Mouse (Mus musculus): ENCODE data around the gene Ankrd52. TPM values are rescaled to one million over a fixed set of nuclear protein-coding genes. Genes with fewer than 3 reads are reported as not detected.

Gene Ankrd52
- polyA plus RNA-seq, 1 experiment from 2014 or later = 16.5 TPM

DNA sequence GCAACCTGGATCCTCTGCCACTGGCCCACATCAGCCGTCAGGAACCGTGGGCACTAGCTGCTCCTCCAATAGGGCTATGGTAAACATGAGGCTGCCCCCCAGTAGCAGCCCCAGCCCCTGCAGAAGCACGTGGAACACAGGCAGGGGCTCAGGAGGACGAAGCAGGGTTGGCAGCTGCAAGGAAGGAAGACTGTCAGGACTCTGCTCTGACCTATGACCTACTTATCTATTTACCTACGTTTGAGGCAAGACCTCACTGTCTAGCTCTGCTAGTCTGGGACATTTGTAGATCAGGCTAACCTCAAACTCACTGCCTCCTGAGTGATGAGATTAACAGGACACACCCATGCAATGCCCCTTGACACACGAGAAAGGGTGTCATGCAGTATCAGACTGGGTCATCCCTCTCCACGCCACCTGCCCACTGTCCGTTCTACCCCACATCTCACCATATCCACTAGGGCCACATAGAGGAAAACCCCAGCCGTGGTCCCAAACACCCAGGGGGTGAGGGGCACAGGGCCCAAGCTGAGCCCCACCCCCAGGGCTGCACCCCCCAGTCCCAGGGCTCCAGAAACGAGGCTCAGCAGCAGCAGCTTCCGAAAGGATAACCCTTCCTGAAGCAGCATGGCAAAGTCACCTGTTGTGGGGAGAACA lies 19.2 kb downstream of the Ankrd52 start:
- H3K36me3 ChIP-seq = peaks cover 71% of the 10 kb centered on the region
- WGBS = 71% methylated on average over 11 of the region's 11 CpGs

DNA sequence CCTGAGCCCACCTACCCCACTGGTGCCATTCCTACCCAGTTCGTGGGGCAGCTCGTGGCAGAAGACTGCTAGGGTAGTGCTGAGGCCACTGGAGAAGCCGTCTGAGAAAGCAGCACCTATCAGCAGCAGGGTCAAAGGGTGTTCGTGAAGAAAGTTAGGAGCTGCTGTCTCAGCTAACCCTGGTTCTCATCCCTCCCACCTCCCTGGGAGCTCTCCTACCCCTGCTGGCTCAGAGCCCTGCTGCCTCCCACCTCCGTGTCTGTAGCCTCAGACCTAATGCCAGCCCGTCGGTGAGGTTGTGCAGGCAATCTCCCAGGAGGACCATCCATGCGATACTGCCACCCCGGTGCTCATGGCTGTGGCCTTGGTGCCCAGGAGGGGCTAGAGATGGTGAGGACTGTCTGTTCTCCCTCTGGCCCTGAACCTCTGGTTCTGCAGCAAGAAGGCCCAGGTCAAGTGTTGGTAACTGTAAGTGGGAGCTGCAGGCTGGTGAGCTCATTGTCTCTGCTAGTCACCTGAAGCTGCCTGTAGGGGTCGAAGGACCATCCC lies 19.9 kb downstream of the Ankrd52 start:
- no peaks in the 10 kb centered on the region for H3K9me3 ChIP-seq (replicated peaks)
- H3K27ac ChIP-seq = no peak overlapping the region
- peaks cover 71% of the 10 kb centered on the region for H3K36me3 ChIP-seq
- H3K27me3 ChIP-seq (ENCODE audit: low read depth, poor library complexity, severe bottlenecking) = no peaks in the 10 kb centered on the region
- WGBS = 71% methylated on average over 10 of the region's 10 CpGs
- no peak overlapping the region for H3K4me3 ChIP-seq
- no peak for DNase-seq (ENCODE audit: low spot score)
- peaks cover 38% of the 10 kb centered on the region for H3K4me1 ChIP-seq

More for the DNA sequence above, 19.2 kb downstream of the Ankrd52 start:
- Histone ChIP-seq H3K4me3 (no peak overlapping the region), H3K27me3 (ENCODE audit: low read depth, poor library complexity, severe bottlenecking) (no peaks in the 10 kb centered on the region), H3K9me3 (replicated peaks) (no peaks in the 10 kb centered on the region), H3K4me1 (peaks cover 35% of the 10 kb centered on the region), H3K27ac (no peak overlapping the region)
- no peak for DNase-seq (ENCODE audit: low spot score)

DNA sequence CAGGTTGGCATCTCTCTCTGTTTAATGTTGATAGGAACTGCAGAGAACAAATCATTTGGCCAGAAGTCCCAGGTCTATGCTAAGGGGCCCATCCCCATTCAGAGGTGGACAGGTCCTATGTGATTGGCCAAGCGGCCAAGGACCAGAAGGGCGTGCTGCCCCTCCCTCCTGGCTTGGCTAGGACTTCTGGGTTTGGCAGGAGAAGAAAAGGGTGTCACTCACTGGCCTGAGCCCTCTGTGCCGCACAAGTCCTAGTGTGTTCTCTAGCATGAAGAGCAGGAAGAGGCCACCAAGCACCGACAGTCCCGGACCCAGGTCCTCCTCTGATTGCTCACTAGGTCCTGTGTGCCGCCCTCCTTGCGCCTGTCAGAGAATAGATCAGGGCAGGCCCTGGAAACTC lies 20.6 kb downstream of the Ankrd52 start:
- peaks cover 38% of the 10 kb centered on the region for H3K4me1 ChIP-seq
- H3K4me3 ChIP-seq = 0 out of 2 replicates have a peak overlapping the region, but pooled peaks have one; percentile 18
- DNase-seq (ENCODE audit: low spot score) = no peak
- no peak overlapping the region for H3K27ac ChIP-seq
- H3K27me3 ChIP-seq (ENCODE audit: low read depth, poor library complexity, severe bottlenecking) = no peaks in the 10 kb centered on the region
- 62% methylated on average over 7 of the region's 7 CpGs for WGBS
- no peaks in the 10 kb centered on the region for H3K9me3 ChIP-seq (replicated peaks)
- H3K36me3 ChIP-seq = peaks cover 65% of the 10 kb centered on the region

DNA sequence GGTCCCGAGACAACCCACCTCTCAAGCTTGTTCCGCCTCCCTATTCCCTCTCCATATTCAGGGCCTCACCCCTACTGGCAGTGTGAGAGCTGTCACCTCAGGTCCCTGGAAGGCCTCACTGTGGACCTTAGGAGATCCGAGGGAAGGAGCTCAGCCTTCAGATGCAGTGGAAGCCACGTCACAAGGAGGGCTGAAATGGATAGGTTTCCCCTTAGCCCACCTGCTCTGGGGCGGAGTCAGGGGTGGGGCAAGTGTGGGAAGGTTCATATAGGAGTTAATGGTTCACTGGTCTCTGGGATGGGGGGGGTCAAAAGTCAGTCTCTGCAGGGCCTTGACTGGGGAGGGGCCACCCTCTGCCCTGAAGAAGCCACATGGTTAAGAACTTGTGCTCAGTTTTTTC lies 23.4 kb downstream of the Ankrd52 start:
- Histone ChIP-seq H3K9me3 (replicated peaks) (no peaks in the 10 kb centered on the region), H3K27ac (no peak overlapping the region), H3K27me3 (ENCODE audit: low read depth, poor library complexity, severe bottlenecking) (no peaks in the 10 kb centered on the region), H3K36me3 (peaks cover 44% of the 10 kb centered on the region), H3K4me3 (no peak overlapping the region), H3K4me1 (peaks cover 24% of the 10 kb centered on the region)
- WGBS = 23% methylated on average over 5 of the region's 5 CpGs
- DNase-seq (ENCODE audit: low spot score) = no peak

DNA sequence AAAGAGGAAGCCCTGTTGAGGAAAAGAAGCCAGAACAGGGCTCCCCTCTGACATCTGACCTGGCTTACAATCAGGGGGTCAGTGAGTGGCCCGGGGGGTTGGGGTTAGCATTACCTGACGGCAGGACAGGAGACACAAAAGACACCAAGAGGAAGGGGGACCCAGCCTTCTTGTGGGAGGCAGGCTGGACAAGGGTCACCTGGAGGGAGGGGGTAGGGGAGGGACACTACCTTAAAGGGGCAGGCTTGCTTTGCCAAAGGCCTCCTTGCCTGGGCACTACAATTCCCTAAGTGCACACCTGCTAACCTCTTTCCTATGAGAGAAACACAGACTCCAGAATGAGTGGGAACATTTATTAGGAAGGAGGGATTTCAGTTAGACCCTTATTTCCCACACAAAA lies 24.1 kb downstream of the Ankrd52 start, which contains the start of gene Slc39a5:
Gene Slc39a5 (minus strand): TSS at position 174 of the 400 bp plus-strand sequence.
- H3K9me3 ChIP-seq (replicated peaks) = no peaks in the 10 kb centered on the region
- DNase-seq (ENCODE audit: low spot score) = no peak
- no peak within 1 kb of the TSS for H3K4me3 ChIP-seq
- peaks cover 44% of the 10 kb centered on the region for H3K36me3 ChIP-seq
- 22% methylated on average over 2 of the region's 2 CpGs for WGBS
- H3K4me1 ChIP-seq = peaks cover 24% of the 10 kb centered on the region
- H3K27ac ChIP-seq = no peak within 1 kb of the TSS
- no peaks in the 10 kb centered on the region for H3K27me3 ChIP-seq (ENCODE audit: low read depth, poor library complexity, severe bottlenecking)

DNA sequence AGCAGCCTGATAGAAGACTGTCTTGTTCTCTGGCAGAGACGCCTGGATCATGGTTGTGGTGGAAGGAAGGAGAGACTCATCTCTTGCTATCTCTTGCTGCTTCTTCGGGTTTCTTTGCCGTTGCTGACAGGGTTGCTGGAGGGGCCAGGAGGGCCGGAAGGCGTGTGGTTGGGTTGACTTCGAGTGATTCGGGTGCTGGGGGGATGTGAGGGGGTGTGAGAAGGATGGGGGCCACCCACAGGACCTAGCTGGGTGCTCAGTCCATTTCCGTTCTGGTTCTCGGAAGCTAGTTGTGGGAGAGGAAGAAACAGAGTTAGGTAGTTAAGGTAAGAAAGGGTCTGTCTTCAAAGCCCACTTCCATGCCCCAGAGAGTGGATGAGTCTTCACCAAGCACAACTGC lies 24.7 kb downstream of the Ankrd52 start:
- Histone ChIP-seq H3K27me3 (ENCODE audit: low read depth, poor library complexity, severe bottlenecking) (no peaks in the 10 kb centered on the region), H3K4me3 (no peak overlapping the region), H3K4me1 (peaks cover 20% of the 10 kb centered on the region), H3K27ac (no peak overlapping the region), H3K9me3 (replicated peaks) (no peaks in the 10 kb centered on the region), H3K36me3 (peaks cover 44% of the 10 kb centered on the region)
- DNase-seq (ENCODE audit: low spot score) = no peak
- 81% methylated on average over 9 of the region's 9 CpGs for WGBS

DNA sequence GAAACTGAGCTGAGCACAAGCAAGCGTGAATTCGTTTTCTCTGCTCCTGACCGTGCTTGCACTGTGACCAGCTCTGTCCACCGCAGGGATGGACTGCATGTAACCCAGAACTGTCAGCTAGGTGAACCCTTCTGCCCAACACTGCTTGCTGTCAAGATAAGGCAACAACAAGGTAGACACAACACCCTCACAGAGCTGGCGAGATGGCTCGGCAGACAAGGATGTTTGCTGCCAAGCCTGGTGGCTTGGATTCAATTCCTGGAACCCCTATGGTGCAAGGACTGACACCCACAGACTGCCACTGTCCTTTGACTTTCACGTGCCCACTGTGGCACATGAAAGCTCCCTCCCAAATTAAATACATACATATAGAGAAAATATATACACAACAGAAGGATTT lies 27.0 kb downstream of the Ankrd52 start:
- WGBS = 92% methylated on average over 7 of the region's 7 CpGs

DNA sequence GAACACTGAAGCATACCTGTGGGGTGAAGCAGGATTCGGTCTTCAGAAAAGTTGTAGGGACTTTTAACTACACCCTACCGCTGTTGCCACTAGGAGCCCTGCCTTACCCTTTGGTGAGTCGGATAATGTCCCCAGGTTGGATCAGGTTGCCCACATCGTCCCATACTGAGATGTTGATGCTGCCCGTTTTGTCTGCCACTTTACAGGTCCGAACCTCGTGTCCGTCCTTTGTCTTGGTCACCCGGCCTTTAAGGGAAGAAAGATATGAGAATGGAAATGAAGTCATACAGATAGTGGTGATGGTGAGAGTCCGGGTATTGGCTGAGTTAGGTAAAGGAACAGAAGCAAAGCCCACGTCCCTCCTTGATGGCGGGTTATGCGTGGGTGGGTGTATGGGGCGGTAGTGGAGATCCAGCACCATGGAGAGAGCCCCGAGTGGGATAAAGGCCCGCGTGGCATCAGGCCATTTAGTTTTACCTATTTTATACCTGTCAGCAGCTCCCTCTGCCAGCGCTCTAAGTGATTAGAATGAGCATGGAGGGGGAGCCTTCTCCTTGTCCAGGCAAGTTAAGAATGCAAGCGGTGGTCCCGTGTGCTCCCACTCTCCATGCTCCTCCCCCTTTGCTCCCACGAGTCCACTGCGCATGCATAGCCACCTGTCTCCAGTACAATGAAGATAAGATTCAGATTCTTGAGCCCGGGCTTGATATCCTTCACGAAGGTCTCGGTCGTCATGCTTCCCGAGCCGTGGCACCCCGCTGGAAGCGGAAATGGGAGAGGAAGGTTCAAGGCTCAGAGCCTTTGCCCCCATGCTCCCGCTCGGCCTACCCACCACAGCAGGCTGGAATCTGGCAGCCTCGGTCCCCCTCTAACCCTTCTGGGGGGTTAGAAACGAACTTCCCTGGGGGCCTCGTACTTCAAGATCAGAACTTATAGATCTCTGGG lies 31.9 kb downstream of the Ankrd52 start:
- Histone ChIP-seq H3K4me3 (peak overlapping the region; percentile 80), H3K9me3 (replicated peaks) (no peaks in the 10 kb centered on the region), H3K4me1 (peaks cover 44% of the 10 kb centered on the region), H3K36me3 (peaks cover 43% of the 10 kb centered on the region), H3K27me3 (ENCODE audit: low read depth, poor library complexity, severe bottlenecking) (no peaks in the 10 kb centered on the region), H3K27ac (peak overlapping the region; percentile 94)
- WGBS = 22% methylated on average over 35 of the region's 35 CpGs
- DNase-seq (ENCODE audit: low spot score) = peak; percentile 66

More for the DNA sequence above, 27.0 kb downstream of the Ankrd52 start:
- no peak overlapping the region for H3K4me3 ChIP-seq
- peaks cover 27% of the 10 kb centered on the region for H3K4me1 ChIP-seq
- H3K27me3 ChIP-seq (ENCODE audit: low read depth, poor library complexity, severe bottlenecking) = no peaks in the 10 kb centered on the region
- H3K36me3 ChIP-seq = peaks cover 45% of the 10 kb centered on the region
- no peak for DNase-seq (ENCODE audit: low spot score)
- no peaks in the 10 kb centered on the region for H3K9me3 ChIP-seq (replicated peaks)
- no peak overlapping the region for H3K27ac ChIP-seq

DNA sequence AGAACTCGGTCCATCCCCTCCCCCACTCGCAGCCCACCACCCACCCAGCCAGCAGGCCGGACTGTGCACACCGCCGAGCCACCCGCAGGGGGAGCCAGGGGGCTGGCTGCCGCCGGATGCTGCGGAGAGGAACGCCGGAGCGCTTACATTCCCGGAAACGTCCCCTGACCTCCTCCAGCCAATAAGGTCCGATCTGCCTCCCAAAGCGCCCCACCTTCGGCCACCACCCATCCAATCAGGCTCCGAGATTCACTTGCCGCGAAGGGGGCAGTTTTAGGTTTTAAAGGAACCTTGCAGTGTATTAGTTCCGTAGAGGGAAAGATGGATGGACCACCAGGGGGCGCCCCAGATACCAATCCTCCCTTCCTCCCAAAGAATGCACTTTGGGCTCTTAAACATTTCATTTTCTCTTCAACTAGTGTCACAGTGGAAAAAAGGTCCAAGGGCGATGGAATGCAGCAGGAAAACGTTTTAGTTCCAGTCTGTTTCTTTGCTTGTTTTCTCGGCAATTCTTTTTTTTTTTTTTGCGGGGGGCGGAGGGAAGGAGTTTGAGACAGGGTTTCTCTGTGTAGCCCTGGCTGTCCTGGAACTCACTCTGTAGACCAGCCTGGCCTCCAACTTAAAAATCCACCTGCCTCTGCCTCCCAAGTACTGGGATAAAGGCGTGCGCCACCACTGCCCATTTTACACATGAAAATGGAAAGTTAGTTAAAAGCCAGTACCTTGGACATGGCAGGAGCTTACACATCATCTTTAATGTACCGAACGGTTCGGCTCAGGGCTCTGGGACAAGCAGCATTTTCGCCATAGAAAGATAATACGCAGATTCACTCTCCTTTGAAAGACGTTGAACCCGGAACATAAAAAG lies 33.0 kb downstream of the Ankrd52 start:
- DNase-seq (ENCODE audit: low spot score) = peak; percentile 97
- peaks cover 48% of the 10 kb centered on the region for H3K36me3 ChIP-seq

DNA sequence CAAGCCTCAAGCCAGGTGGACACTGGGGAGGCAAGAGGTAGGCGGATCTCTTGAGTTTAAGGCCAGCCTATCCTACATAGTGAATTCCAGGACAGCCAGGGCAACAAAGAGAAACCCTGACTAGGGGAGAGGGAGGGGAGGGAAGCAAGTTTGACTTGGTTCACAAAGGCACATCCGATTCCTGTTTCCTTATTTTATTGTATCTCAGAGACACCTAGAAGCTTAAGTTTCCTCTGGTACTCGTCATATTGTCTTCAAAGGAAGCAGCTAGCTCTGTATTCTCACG lies 33.6 kb downstream of the Ankrd52 start:
- Histone ChIP-seq H3K27me3 (ENCODE audit: low read depth, poor library complexity, severe bottlenecking) (no peaks in the 10 kb centered on the region), H3K36me3 (peaks cover 50% of the 10 kb centered on the region), H3K4me3 (peak overlapping the region; percentile 80), H3K9me3 (replicated peaks) (no peaks in the 10 kb centered on the region), H3K4me1 (peaks cover 44% of the 10 kb centered on the region), H3K27ac (peak overlapping the region; percentile 94)
- DNase-seq (ENCODE audit: low spot score) = no peak
- 27% methylated on average over 4 of the region's 4 CpGs for WGBS

More for the DNA sequence above, 33.0 kb downstream of the Ankrd52 start:
- H3K4me3 ChIP-seq = peak overlapping the region; percentile 80
- 7% methylated on average over 36 of the region's 36 CpGs for WGBS
- H3K4me1 ChIP-seq = peaks cover 44% of the 10 kb centered on the region
- H3K27me3 ChIP-seq (ENCODE audit: low read depth, poor library complexity, severe bottlenecking) = no peaks in the 10 kb centered on the region
- peak overlapping the region; percentile 94 for H3K27ac ChIP-seq
- H3K9me3 ChIP-seq (replicated peaks) = no peaks in the 10 kb centered on the region

DNA sequence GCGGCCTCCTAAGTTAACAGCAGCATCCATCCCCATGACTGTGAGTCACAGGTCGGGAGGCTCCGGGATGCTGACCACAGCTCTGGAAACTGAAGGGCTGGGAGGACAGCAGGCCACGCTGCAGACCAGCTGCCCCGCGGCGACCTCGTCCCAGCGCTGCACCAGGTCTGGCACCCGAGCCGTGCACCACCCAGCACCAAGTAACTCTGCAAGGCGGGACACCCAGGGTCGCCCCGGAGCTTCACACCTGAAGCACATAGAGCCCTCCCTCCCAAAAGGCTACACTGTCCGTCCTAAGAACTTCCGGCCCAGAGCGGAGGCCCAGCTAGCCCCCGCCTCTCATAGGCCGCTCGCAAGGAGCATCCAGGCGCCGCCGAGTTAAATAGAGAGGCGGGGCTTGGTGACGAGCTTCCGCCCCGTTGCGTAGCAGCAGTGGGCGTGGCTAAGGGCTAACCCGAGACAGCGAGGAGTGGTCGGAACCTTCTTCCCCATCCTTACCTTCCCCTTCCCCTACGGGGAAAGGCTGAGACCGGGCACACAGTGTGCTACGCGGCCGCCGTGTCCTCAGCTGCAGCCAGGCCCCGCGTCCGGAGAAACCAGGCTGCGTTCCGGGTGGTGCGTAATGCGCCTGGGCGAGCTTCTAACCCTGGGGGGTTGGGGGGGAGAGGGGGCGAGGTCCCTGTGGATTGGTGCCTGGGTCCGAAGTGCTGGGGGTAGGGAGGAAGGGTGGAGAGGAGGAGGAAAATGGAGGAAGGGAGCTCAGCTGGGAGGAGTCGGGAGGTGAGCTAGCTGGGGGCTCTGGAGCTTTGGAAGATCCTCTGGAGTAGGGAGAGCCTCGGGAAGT lies 34.5 kb downstream of the Ankrd52 start, which contains the start of the genes Nabp2 and Rnf41:
Gene Nabp2 (minus strand): TSS at position 282 of the 844 bp plus-strand sequence.
Gene Rnf41 (plus strand): TSS at position 447 of the 844 bp plus-strand sequence.
- under 1% methylated on average over 50 of the region's 50 CpGs for WGBS
- Histone ChIP-seq H3K27ac (peak within 1 kb of the TSS; percentile 94), H3K4me1 (peaks cover 44% of the 10 kb centered on the region), H3K9me3 (replicated peaks) (no peaks in the 10 kb centered on the region), H3K27me3 (ENCODE audit: low read depth, poor library complexity, severe bottlenecking) (no peaks in the 10 kb centered on the region), H3K4me3 (peak within 1 kb of the TSS; percentile 80), H3K36me3 (peaks cover 50% of the 10 kb centered on the region)
- DNase-seq (ENCODE audit: low spot score) = peak; percentile 99

Measured in limb, embryonic 10.5 days (tissue).